Mouse (Mus musculus) liver, embryonic 12.5 days (tissue): ENCODE data around the gene Pam. TPM values are rescaled to one million over a fixed set of nuclear protein-coding genes. Genes with fewer than 3 reads are reported as not detected.

Experiments used
- ATAC-seq: fragments of 200-750 bp; cut with Nextera tagmentation; 2 replicates; pipeline ENCODE4 v1.8.0; 2017; ENCODE audit warnings: moderate number of reproducible peaks, mild to moderate bottlenecking, moderate library complexity
- H3K27ac ChIP-seq: fragments of 300-500 bp; sonication (generic); 2 replicates; pipeline ENCODE4 v1.5.1; 2016; ENCODE audit warnings: mild to moderate bottlenecking
- H3K27me3 ChIP-seq: fragments of 300-500 bp; sonication (generic); replicated peaks from 2 replicates; pipeline ENCODE4 v1.6.1; 2016; ENCODE audit warnings: mild to moderate bottlenecking, moderate library complexity
- H3K36me3 ChIP-seq: fragments of 300-500 bp; sonication (generic); 2 replicates; pipeline ENCODE4 v1.6.1; 2016; ENCODE audit warnings: mild to moderate bottlenecking, moderate library complexity
- H3K4me1 ChIP-seq: fragments of 300-500 bp; sonication (generic); 2 replicates; pipeline ENCODE4 v1.6.1; 2016
- H3K4me2 ChIP-seq: fragments of 300-500 bp; sonication (generic); 2 replicates; pipeline ENCODE4 v1.6.1; 2016; ENCODE audit warnings: mild to moderate bottlenecking, moderate library complexity
- H3K4me3 ChIP-seq: fragments of 300-500 bp; sonication (generic); 2 replicates; pipeline ENCODE4 v1.5.1; 2016; ENCODE audit warnings: mild to moderate bottlenecking, moderate library complexity
- H3K9ac ChIP-seq: fragments of 300-500 bp; sonication (generic); 2 replicates; pipeline ENCODE4 v1.6.1; 2016; ENCODE audit warnings: mild to moderate bottlenecking, moderate library complexity
- H3K9me3 ChIP-seq: fragments of 300-500 bp; sonication (generic); replicated peaks from 2 replicates; pipeline ENCODE4 v1.6.1; 2016; ENCODE audit warnings: mild to moderate bottlenecking, moderate library complexity
- WGBS: fragments of 180-500 bp; shearing (Covaris S2); methylation state at CpG from one replicate; pipeline ENCODE4 v1.1.7; 2016; ENCODE audit not compliant: insufficient replicate concordance; 5-methylcytosine and 5-hydroxymethylcytosine counted together
- polyA plus RNA-seq: library from polyadenylated mRNA; unstranded; fragments of >200 nt; fragmentation: Nextera tagmentation; extraction: Ambion mirVana; gene quantifications from 2 replicates; pipeline ENCODE4 v1.2.1, GENCODE M21; 2016

The Pam gene
- polyA plus RNA-seq, 1 experiment from 2014 or later = 11.3 TPM

GRCm38 (mm10) chr1:98053447-98053846 lies 42.0 kb downstream of the Pam start:
- Histone ChIP-seq H3K9me3 (no peaks in the 10 kb centered on the region), H3K36me3 (no peaks in the 10 kb centered on the region), H3K4me2 (no peak overlapping the region), H3K4me3 (no peak overlapping the region), H3K4me1 (no peaks in the 10 kb centered on the region), H3K27ac (no peak overlapping the region), H3K27me3 (no peaks in the 10 kb centered on the region), H3K9ac (no peak overlapping the region)
- no peak for ATAC-seq
- 86% methylated on average over 2 of the region's 2 CpGs for WGBS

DNA sequence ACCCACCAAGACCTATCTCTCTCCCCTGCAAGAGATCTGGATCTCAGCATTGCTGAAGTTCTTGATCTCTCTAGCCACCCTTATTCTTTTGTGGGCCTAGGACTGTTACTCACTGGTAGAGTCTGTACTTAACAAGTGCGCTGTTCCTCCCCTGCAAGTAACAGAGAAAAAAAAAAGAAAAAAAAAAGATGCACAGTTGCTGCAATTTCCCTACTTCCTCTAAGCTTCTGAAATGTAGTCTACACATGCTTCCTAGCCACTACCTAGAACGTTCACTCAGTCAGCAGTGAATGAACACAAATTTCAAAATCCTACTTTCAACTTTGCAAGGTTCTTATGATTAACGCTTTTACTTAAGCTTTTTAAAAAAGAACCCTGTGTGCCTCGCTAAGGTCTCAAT lies 42.7 kb downstream of the Pam start:
- H3K27me3 ChIP-seq = no peaks in the 10 kb centered on the region
- no peaks in the 10 kb centered on the region for H3K9me3 ChIP-seq
- no peak overlapping the region for H3K4me2 ChIP-seq
- no peaks in the 10 kb centered on the region for H3K36me3 ChIP-seq
- H3K27ac ChIP-seq = no peak overlapping the region
- WGBS = 69% methylated on average over 4 of the region's 4 CpGs
- H3K9ac ChIP-seq = no peak overlapping the region
- ATAC-seq = no peak
- no peak overlapping the region for H3K4me3 ChIP-seq
- no peaks in the 10 kb centered on the region for H3K4me1 ChIP-seq

DNA sequence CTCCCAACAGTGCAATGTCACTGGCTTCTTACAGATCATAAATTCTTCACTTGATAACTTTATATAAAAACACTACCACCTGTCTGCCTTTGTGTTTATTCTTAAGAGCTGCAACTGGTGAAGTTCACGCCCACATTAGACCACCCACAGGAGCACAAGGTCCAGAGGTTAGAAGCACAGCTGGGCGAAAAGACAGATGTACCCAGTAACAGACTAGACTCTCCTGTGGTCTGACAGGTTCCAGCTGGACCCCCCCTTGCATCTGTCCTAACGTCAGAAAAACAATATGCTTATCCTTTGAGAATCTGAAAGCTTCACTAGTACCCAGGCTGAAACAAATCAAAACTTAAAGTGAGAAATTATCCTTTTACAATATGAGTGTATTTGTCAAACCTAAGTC lies 44.4 kb downstream of the Pam start:
- Histone ChIP-seq H3K4me3 (no peak overlapping the region), H3K4me1 (no peaks in the 10 kb centered on the region), H3K27me3 (no peaks in the 10 kb centered on the region), H3K36me3 (no peaks in the 10 kb centered on the region), H3K9ac (no peak overlapping the region), H3K4me2 (no peak overlapping the region), H3K27ac (no peak overlapping the region), H3K9me3 (no peaks in the 10 kb centered on the region)
- WGBS = 51% methylated on average over 3 of the region's 3 CpGs
- no peak for ATAC-seq

GRCm38 (mm10) chr1:98049756-98050155 lies 45.7 kb downstream of the Pam start:
- Histone ChIP-seq H3K27me3 (no peaks in the 10 kb centered on the region), H3K4me3 (no peak overlapping the region), H3K27ac (no peak overlapping the region), H3K4me1 (no peaks in the 10 kb centered on the region), H3K4me2 (no peak overlapping the region), H3K9ac (no peak overlapping the region), H3K9me3 (no peaks in the 10 kb centered on the region), H3K36me3 (no peaks in the 10 kb centered on the region)
- no peak for ATAC-seq
- WGBS = 73% methylated on average over 7 of the region's 7 CpGs

GRCm38 (mm10) chr1:98048218-98048801 lies 47.1 kb downstream of the Pam start:
- Histone ChIP-seq H3K27ac (no peak overlapping the region), H3K4me2 (no peak overlapping the region), H3K36me3 (no peaks in the 10 kb centered on the region), H3K9me3 (no peaks in the 10 kb centered on the region), H3K27me3 (no peaks in the 10 kb centered on the region), H3K4me1 (no peaks in the 10 kb centered on the region), H3K4me3 (no peak overlapping the region), H3K9ac (no peak overlapping the region)
- no peak for ATAC-seq
- 58% methylated on average over 5 of the region's 5 CpGs for WGBS

DNA sequence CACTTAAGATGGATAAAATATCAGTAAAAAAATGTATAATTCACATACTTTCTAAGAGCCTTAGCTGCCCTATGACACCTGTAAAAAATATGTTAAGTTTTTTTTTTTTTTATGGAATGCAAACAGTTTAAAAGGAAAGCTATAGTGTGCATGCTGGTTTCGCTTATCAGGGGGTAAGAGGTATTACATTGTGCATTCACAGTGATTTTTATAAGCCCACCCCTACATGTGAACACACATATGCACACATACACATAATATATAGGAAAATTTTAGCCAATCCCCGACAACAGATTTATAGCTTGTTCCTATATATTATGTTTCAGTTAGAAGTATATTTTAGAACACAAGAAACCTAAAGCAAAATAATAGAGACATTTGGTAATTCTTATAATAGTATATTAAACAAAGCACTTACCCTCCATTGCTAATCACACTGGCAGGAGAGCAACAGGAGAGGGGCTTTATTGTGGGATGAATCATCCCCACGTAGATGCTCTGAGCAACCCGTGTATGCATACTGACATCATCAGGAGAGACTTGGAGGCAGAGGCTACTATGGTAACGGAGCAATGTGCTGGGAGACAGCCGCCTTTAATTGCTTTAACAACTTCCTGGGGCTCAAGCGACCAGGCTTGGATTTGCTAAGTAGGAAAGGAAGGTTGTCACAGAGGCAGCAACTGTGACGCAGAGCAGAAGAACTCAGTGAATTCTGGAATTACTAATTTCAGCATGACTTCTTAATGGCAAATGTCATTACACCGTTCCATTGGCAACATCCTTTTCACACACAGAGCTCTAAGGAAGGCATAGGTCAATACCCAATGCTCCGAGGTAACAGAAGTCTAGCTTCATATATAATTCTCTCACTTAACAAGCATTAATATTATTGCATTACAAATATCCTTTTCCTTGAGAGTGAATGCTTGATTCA lies 47.9 kb downstream of the Pam start:
- Histone ChIP-seq H3K27me3 (no peaks in the 10 kb centered on the region), H3K4me1 (no peaks in the 10 kb centered on the region), H3K4me3 (no peak overlapping the region), H3K9ac (no peak overlapping the region), H3K4me2 (no peak overlapping the region), H3K27ac (no peak overlapping the region), H3K9me3 (no peaks in the 10 kb centered on the region), H3K36me3 (no peaks in the 10 kb centered on the region)
- WGBS = 44% methylated on average over 10 of the region's 10 CpGs
- ATAC-seq = no peak

- ATAC-seq = no peak
- no peaks in the 10 kb centered on the region for H3K9me3 ChIP-seq
- no peaks in the 10 kb centered on the region for H3K36me3 ChIP-seq
- no peaks in the 10 kb centered on the region for H3K27me3 ChIP-seq
- H3K4me3 ChIP-seq = no peak overlapping the region
- no peak overlapping the region for H3K27ac ChIP-seq
- WGBS = 64% methylated on average over 2 of the region's 2 CpGs
- H3K4me2 ChIP-seq = no peak overlapping the region
- H3K9ac ChIP-seq = no peak overlapping the region
- H3K4me1 ChIP-seq = no peaks in the 10 kb centered on the region
These were observed 53.0 kb downstream of the Pam start for GRCm38 (mm10) chr1:98042425-98042824.

GRCm38 (mm10) chr1:98038252-98038651 lies 57.2 kb downstream of the Pam start:
- no peaks in the 10 kb centered on the region for H3K36me3 ChIP-seq
- no peak for ATAC-seq
- H3K4me1 ChIP-seq = no peaks in the 10 kb centered on the region
- H3K9me3 ChIP-seq = no peaks in the 10 kb centered on the region
- no peak overlapping the region for H3K4me3 ChIP-seq
- no peaks in the 10 kb centered on the region for H3K27me3 ChIP-seq
- no peak overlapping the region for H3K27ac ChIP-seq
- WGBS = 65% methylated on average over 3 of the region's 3 CpGs
- H3K9ac ChIP-seq = no peak overlapping the region
- no peak overlapping the region for H3K4me2 ChIP-seq

DNA sequence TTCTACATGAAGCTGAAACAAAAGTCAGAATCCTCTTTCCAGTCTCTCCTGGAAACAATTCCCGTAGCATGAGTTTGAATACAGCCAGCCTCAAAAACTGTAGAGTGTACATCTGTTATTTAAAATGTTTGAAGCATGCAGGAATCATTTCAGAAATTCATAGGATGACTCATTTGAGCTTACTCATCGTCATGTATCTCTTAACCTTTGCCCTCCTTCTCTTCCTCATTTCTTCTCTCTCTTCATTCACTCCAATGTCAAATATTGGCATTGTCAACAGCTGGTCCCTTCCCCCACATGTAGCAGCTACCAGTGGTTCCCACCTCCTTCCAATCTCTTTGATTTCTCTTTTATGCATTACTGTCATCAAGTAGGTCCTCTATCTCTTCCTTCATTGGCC lies 59.7 kb downstream of the Pam start:
- 55% methylated on average over 2 of the region's 2 CpGs for WGBS
- no peaks in the 10 kb centered on the region for H3K9me3 ChIP-seq

DNA sequence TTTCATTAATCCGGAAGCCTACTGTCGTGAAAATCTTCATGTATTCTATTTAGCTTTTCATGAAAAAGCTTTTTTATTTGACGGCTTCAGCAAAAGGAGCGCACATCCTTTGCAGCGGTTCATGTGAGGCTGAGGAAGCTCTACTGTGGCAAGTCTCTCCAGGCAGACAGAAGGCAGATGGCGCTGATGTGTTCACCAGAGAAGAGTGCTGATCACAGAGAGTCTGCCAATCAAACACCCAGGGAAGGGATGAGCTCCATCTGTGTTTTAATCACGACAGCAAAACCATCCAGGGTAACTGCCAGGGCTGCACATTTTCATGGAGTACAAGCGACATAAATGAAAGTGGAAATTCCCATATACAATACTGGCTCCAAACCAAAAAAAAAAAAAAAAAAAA lies 63.6 kb downstream of the Pam start:
- no peak overlapping the region for H3K4me2 ChIP-seq
- 80% methylated on average over 8 of the region's 8 CpGs for WGBS
- no peak overlapping the region for H3K27ac ChIP-seq
- H3K27me3 ChIP-seq = no peaks in the 10 kb centered on the region
- H3K4me3 ChIP-seq = no peak overlapping the region
- no peak overlapping the region for H3K9ac ChIP-seq
- H3K9me3 ChIP-seq = no peaks in the 10 kb centered on the region
- H3K36me3 ChIP-seq = no peaks in the 10 kb centered on the region
- 0 out of 2 replicates have a peak, but pooled peaks cover 4% of the 10 kb centered on the region for H3K4me1 ChIP-seq
- no peak for ATAC-seq

More for the DNA sequence above, 59.7 kb downstream of the Pam start:
- Histone ChIP-seq H3K4me1 (no peaks in the 10 kb centered on the region), H3K4me3 (no peak overlapping the region), H3K4me2 (no peak overlapping the region), H3K27ac (no peak overlapping the region), H3K27me3 (no peaks in the 10 kb centered on the region), H3K36me3 (no peaks in the 10 kb centered on the region), H3K9ac (no peak overlapping the region)
- ATAC-seq = no peak

GRCm38 (mm10) chr1:98029025-98029424 lies 66.4 kb downstream of the Pam start:
- 70% methylated on average over 5 of the region's 5 CpGs for WGBS
- no peaks in the 10 kb centered on the region for H3K27me3 ChIP-seq
- no peak overlapping the region for H3K4me3 ChIP-seq
- no peak for ATAC-seq
- 0 out of 2 replicates have a peak, but pooled peaks cover 4% of the 10 kb centered on the region for H3K4me1 ChIP-seq
- no peaks in the 10 kb centered on the region for H3K9me3 ChIP-seq
- H3K4me2 ChIP-seq = no peak overlapping the region
- H3K9ac ChIP-seq = no peak overlapping the region
- H3K36me3 ChIP-seq = no peaks in the 10 kb centered on the region
- H3K27ac ChIP-seq = no peak overlapping the region

DNA sequence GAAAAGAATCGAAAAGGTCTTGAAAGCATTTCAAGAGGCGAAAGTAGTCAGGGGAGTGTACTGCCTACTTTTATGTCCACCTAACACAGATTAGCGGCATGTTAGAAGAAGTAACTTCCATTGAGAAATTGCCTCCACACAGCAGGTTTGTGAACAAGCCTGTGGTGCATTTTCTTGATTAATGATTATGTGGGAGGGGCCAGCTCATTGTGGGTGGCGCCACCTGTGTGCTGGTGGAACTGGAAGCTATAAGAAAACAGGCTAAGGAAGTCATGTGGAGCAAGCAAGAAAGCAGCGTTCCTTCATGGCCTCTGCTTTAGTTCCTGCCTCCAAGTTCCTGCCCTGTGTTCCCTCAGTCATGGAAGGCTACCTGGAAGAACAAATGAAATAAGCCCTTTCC lies 67.0 kb downstream of the Pam start:
- H3K4me2 ChIP-seq = no peak overlapping the region
- no peaks in the 10 kb centered on the region for H3K27me3 ChIP-seq
- H3K4me3 ChIP-seq = no peak overlapping the region
- no peak overlapping the region for H3K9ac ChIP-seq
- WGBS = 48% methylated on average over 5 of the region's 5 CpGs
- no peaks in the 10 kb centered on the region for H3K36me3 ChIP-seq
- no peak for ATAC-seq
- no peaks in the 10 kb centered on the region for H3K9me3 ChIP-seq
- H3K27ac ChIP-seq = no peak overlapping the region
- 0 out of 2 replicates have a peak, but pooled peaks cover 4% of the 10 kb centered on the region for H3K4me1 ChIP-seq
